Mouse (Mus musculus) heart, embryonic 16.5 days (tissue): ENCODE measurements around the gene Chrna5. TPM values are rescaled to one million over a fixed set of nuclear protein-coding genes. Genes with fewer than 3 reads are reported as not detected.

Experiments
- ATAC-seq: fragments of 200-750 bp; cut with Nextera tagmentation; replicated peaks from 2 replicates; pipeline ENCODE4 v1.8.0; 2017; ENCODE audit warnings: moderate number of reproducible peaks; ENCODE audit not compliant: insufficient read depth, low FRiP score; ENCODE audit errors: extremely low read depth
- H3K27ac ChIP-seq: fragments of 300-500 bp; sonication (generic); 2 replicates; pipeline ENCODE4 v1.5.1; 2014; ENCODE audit warnings: mild to moderate bottlenecking, low read length, control low read depth, moderate library complexity
- H3K27me3 ChIP-seq: fragments of 300-500 bp; sonication (generic); 2 replicates; pipeline ENCODE4 v1.6.1; 2014; ENCODE audit warnings: low read length, mixed read lengths; ENCODE audit not compliant: control insufficient read depth, insufficient read depth
- H3K36me3 ChIP-seq: fragments of 300-500 bp; sonication (generic); 2 replicates; pipeline ENCODE4 v1.6.1; 2014; ENCODE audit not compliant: control insufficient read depth, insufficient read depth
- H3K4me1 ChIP-seq: fragments of 300-500 bp; sonication (generic); 2 replicates; pipeline ENCODE4 v1.6.1; 2014; ENCODE audit warnings: low read length, mixed read lengths; ENCODE audit not compliant: control insufficient read depth, insufficient read depth
- H3K4me2 ChIP-seq: fragments of 300-500 bp; sonication (generic); 2 replicates; pipeline ENCODE4 v1.6.1; 2014; ENCODE audit warnings: low read depth, mild to moderate bottlenecking, control low read depth, low read length
- H3K4me3 ChIP-seq: fragments of 300-500 bp; sonication (generic); 2 replicates; pipeline ENCODE4 v1.5.1; 2014; ENCODE audit warnings: mild to moderate bottlenecking, control low read depth, low read length
- H3K9ac ChIP-seq: fragments of 300-500 bp; sonication (generic); 2 replicates; pipeline ENCODE4 v1.6.1; 2014; ENCODE audit warnings: low read length, control low read depth
- H3K9me3 ChIP-seq: fragments of 300-500 bp; sonication (generic); replicated peaks from 2 replicates; pipeline ENCODE4 v1.6.1; 2016; ENCODE audit warnings: low read length; ENCODE audit not compliant: control insufficient read depth
- WGBS: fragments of 180-500 bp; shearing (Covaris S2); extraction: QIAGEN DNeasy Blood & Tissue Kit; methylation state at CpG from one replicate; pipeline ENCODE4 v1.1.7; 2014; 5-methylcytosine and 5-hydroxymethylcytosine counted together
- polyA plus RNA-seq: library from polyadenylated mRNA; unstranded; fragments of >200 nt; fragmentation: Nextera tagmentation; extraction: Ambion mirVana; gene quantifications from 2 replicates; pipeline ENCODE4 v1.2.1, GENCODE M21; 2015

The Chrna5 gene
- polyA plus RNA-seq, 1 experiment from 2014 or later: not detected

GRCm38 (mm10) chr9:54961059-54961458, 19.6 kb upstream of the Chrna5 start:
- H3K27me3 ChIP-seq: no peaks in the 10 kb centered on the region
- H3K4me1 ChIP-seq: no peaks in the 10 kb centered on the region
- no peak for ATAC-seq
- H3K36me3 ChIP-seq: peaks cover 21% of the 10 kb centered on the region
- no peak overlapping the region for H3K4me2 ChIP-seq
- H3K27ac ChIP-seq: no peak overlapping the region
- 93% methylated on average over 4 of the region's 4 CpGs for WGBS
- H3K4me3 ChIP-seq: no peak overlapping the region
- H3K9me3 ChIP-seq: no peaks in the 10 kb centered on the region; the same call in 1 of the 2 replicates
- H3K9ac ChIP-seq: no peak overlapping the region

- no peak for ATAC-seq
- H3K4me2 ChIP-seq: no peak overlapping the region
- no peaks in the 10 kb centered on the region for H3K27me3 ChIP-seq
- H3K27ac ChIP-seq: no peak overlapping the region
- no peaks in the 10 kb centered on the region for H3K4me1 ChIP-seq
- H3K9ac ChIP-seq: no peak overlapping the region
- H3K36me3 ChIP-seq: peaks cover 4% of the 10 kb centered on the region
- H3K4me3 ChIP-seq: no peak overlapping the region
- no peaks in the 10 kb centered on the region; the same call in 1 of the 2 replicates for H3K9me3 ChIP-seq
Measured at GRCm38 (mm10) chr9:54963669-54964068, 17.0 kb upstream of the Chrna5 start.

- peaks cover 2% of the 10 kb centered on the region; the same call in 1 of the 2 replicates for H3K9me3 ChIP-seq
- H3K27ac ChIP-seq: no peak overlapping the region
- no peak overlapping the region for H3K9ac ChIP-seq
- H3K36me3 ChIP-seq: no peaks in the 10 kb centered on the region
- no peak overlapping the region for H3K4me3 ChIP-seq
- no peaks in the 10 kb centered on the region for H3K4me1 ChIP-seq
- WGBS: 58% methylated on average over 8 of the region's 8 CpGs
- ATAC-seq: no peak
- H3K4me2 ChIP-seq: no peak overlapping the region
- H3K27me3 ChIP-seq: no peaks in the 10 kb centered on the region; the same call in 1 of the 2 replicates
Measured at GRCm38 (mm10) chr9:54969972-54970637, 10.6 kb upstream of the Chrna5 start.

DNA sequence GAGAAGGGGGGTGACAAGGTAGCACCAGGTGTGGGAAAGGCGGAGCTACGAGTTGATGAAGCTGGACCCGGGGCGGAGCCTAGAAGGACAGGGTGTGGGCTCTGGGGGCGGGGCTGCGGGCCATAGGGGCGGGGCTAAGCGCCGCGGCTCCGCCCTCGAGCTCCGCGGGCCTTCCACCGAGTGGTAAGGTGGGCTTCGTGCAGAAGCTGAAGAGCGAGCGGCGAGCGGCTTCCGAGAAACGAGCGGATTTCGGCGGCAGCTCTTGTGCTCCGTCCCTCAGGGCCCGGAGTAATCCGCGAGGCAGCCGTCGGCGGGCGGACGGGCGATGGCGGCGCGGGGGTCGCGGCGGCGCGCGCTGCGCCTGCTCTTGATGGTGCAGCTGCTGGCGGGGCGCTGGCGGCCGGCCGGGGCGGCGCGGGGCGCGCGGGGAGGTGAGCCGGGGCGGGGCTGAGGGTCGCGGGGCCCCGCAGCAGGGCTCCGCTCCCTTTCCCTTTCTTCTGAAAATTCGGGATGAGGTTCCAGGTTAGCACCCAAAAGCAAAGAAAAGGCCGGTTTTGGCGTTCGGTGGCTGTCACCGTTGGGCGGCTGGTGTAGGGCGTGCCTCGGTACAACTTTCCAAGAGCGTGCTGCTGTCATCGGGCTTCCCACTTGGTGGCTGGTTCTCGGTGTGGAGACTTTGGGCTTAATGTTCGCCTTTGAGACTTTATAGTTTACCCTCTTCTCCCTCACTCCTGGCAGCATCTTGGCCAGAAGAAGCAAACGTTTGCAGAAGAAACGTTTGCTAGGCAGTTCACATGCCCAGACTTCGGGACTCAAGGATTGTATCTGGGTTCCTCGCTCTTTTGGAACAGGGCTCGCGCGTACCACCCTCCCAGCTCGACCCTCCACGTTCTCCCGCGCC, 861 bp downstream of the Chrna5 start:
- ATAC-seq: peak; percentile 41
- H3K27me3 ChIP-seq: peaks cover 36% of the 10 kb centered on the region
- WGBS: under 1% methylated on average over 83 of the region's 85 CpGs

GRCm38 (mm10) chr9:54982401-54982800, 1.7 kb downstream of the Chrna5 start:
- 15% methylated on average over 7 of the region's 7 CpGs for WGBS

More for the DNA sequence above, 861 bp downstream of the Chrna5 start:
- Histone ChIP-seq H3K4me1 (peaks cover 7% of the 10 kb centered on the region), H3K9ac (peak overlapping the region; percentile 67), H3K9me3 (no peaks in the 10 kb centered on the region), H3K27ac (no peak overlapping the region), H3K4me3 (peak overlapping the region; percentile 73), H3K4me2 (peak overlapping the region; percentile 99), H3K36me3 (no peaks in the 10 kb centered on the region)

GRCm38 (mm10) chr9:54990362-54990761, 9.7 kb downstream of the Chrna5 start:
- no peak for ATAC-seq
- no peaks in the 10 kb centered on the region for H3K4me1 ChIP-seq
- H3K9me3 ChIP-seq: no peaks in the 10 kb centered on the region
- 73% methylated on average over 3 of the region's 3 CpGs for WGBS
- H3K36me3 ChIP-seq: no peaks in the 10 kb centered on the region
- H3K27ac ChIP-seq: no peak overlapping the region
- no peaks in the 10 kb centered on the region for H3K27me3 ChIP-seq
- H3K4me3 ChIP-seq: no peak overlapping the region
- H3K4me2 ChIP-seq: no peak overlapping the region
- H3K9ac ChIP-seq: no peak overlapping the region

More at GRCm38 (mm10) chr9:54982401-54982800, 1.7 kb downstream of the Chrna5 start:
- H3K9ac ChIP-seq: no peak overlapping the region
- no peaks in the 10 kb centered on the region for H3K9me3 ChIP-seq
- peak overlapping the region; percentile 99 for H3K4me2 ChIP-seq
- ATAC-seq: no peak
- peaks cover 7% of the 10 kb centered on the region for H3K4me1 ChIP-seq
- peaks cover 36% of the 10 kb centered on the region for H3K27me3 ChIP-seq
- H3K27ac ChIP-seq: no peak overlapping the region
- H3K4me3 ChIP-seq: peak overlapping the region; percentile 73
- H3K36me3 ChIP-seq: no peaks in the 10 kb centered on the region

DNA sequence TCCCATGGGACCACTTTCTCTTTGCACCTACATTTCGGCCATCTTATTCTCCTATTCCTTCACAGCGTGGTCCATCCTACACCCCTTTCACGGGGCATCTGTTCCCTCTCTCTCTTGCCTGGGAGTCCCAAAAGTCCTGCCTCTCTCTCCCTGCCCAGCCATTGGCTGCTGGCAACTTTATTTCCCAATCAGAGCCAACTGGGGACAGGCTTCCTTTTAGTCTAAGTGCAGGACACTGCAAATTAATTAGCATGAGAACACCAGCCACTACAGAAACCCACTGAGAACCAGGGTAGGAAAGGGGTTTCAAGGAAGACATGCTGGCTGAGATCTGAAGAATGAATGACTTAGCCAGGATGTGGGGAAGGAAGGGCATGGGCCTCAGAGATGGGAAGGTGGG, 13.7 kb downstream of the Chrna5 start:
- Histone ChIP-seq H3K36me3 (no peaks in the 10 kb centered on the region), H3K9ac (no peak overlapping the region), H3K9me3 (no peaks in the 10 kb centered on the region), H3K4me3 (no peak overlapping the region), H3K27me3 (no peaks in the 10 kb centered on the region), H3K4me1 (no peaks in the 10 kb centered on the region), H3K27ac (no peak overlapping the region), H3K4me2 (no peak overlapping the region)
- no peak for ATAC-seq
- 55% methylated on average over 3 of the region's 3 CpGs for WGBS

DNA sequence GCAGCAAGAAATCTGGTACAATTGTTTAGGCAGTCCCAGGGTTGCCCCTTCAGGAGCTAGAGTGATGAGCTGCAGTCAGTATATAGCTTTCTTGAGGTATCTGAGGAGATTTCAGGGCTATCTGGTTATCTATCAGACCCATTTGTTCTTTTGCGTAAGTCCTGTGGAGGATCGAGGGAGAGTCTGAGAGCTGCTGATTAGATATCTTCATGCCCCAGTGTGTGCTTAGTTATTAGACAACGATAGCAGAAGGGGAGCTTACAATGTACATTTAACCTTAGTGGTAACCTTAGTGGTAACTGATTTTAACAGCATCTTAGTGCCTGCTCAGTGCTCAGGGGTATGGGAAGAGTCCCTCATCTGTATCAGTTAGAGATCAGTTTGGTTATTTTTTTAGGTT, 15.0 kb downstream of the Chrna5 start:
- no peak overlapping the region for H3K4me3 ChIP-seq
- no peak for ATAC-seq
- 36% methylated on average over 3 of the region's 3 CpGs for WGBS
- no peak overlapping the region for H3K27ac ChIP-seq
- no peaks in the 10 kb centered on the region for H3K4me1 ChIP-seq
- no peak overlapping the region for H3K4me2 ChIP-seq
- no peaks in the 10 kb centered on the region for H3K27me3 ChIP-seq
- H3K9me3 ChIP-seq: no peaks in the 10 kb centered on the region
- no peak overlapping the region for H3K9ac ChIP-seq
- H3K36me3 ChIP-seq: no peaks in the 10 kb centered on the region

- Histone ChIP-seq H3K36me3 (no peaks in the 10 kb centered on the region), H3K4me3 (no peak overlapping the region), H3K9me3 (no peaks in the 10 kb centered on the region), H3K4me1 (no peaks in the 10 kb centered on the region), H3K27me3 (no peaks in the 10 kb centered on the region), H3K27ac (no peak overlapping the region), H3K9ac (no peak overlapping the region), H3K4me2 (no peak overlapping the region)
- ATAC-seq: no peak
- WGBS: 69% methylated on average over 4 of the region's 4 CpGs
Measured at GRCm38 (mm10) chr9:55003609-55004008, 22.9 kb downstream of the Chrna5 start.
